Mouse (Mus musculus) adipocyte (in vitro differentiated cells): ENCODE measurements around the gene Bphl.

ENCODE experiments used
- DNase-seq: peaks from one replicate; pipeline ENCODE4 v3.0.0-alpha.2; 2016; ENCODE audit warnings: low spot score

The Bphl gene

GRCm38 (mm10) chr13:34037172-34038055 is at the start of gene Bphl:
Bphl (plus strand) TSS chr13:34037597.
- peak; percentile 96 for DNase-seq

DNA sequence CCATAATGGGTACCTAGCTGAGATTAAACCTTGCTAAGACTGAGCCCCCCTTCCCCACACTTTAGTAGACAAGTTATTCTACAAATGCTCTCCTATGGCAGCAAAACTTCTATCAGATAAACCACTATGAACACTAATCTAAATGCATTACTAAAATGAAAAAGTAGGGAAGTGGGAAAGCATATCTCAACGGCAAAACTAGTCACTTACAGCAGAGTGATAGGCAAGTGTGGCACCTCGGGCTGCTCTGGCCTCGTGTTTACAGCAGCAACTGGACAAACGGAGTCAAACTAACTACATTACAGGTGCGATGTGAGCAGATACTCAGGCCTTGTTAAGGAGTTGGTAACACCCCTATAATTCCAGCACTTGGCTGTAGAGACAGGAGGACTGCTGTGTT is 47.8 kb upstream of the Bphl start:
- DNase-seq = no peak

DNA sequence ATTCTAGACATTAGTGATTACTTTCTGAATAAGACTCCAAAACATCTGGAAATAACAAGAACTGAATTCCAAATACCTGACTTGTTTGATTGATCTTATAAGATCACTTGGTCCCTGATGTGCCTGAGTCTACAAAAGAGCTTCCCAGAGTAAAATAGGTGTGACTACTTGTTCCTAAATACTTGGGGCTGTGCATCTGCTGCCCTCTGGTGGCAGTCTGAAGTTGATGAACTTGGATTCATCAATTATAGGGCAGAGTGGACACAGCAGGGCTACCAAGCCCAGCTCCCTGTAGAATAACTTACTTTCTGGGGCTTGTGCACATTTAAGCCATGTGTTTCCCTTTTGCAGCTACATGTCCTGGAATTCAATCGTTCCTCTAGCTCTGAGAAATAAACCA is 42.2 kb upstream of the Bphl start:
- DNase-seq = peak; percentile 86

GRCm38 (mm10) chr13:34002058-34003006 is 35.1 kb upstream of the Bphl start, which contains the start of the genes Ripk1 and Serpinb6a:
Ripk1 (plus strand) TSS chr13:34002363.
Serpinb6a (minus strand) TSS chr13:34002794.
- peak; percentile 83 for DNase-seq

GRCm38 (mm10) chr13:34003058-34003457 is 34.3 kb upstream of the Bphl start:
- no peak for DNase-seq

GRCm38 (mm10) chr13:34007234-34007633 is 30.2 kb upstream of the Bphl start:
- DNase-seq = no peak

- DNase-seq = peak; percentile 60
Observed at GRCm38 (mm10) chr13:34016927-34017569, 20.3 kb upstream of the Bphl start.

- DNase-seq = no peak
Observed at GRCm38 (mm10) chr13:34018521-34018920, 18.9 kb upstream of the Bphl start.

DNA sequence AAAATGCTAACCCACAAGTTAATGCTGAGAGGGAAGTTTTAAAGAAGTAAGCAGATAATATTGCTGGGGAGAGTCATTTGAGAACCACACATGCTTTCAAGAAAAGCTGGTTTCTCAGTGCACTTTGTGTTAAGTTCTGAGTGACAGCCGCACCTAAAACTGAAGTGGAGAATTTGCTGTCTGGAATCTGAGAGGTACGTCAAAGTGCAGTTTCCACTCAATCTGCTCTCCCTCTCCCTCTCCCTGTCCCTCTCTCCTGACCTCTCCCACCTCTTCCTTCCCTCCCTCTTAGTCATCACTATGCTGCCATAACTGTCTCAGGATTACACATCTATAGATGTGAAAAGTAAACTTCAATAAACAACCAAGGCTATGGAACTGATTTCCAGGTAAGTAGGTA is 15.4 kb upstream of the Bphl start:
- DNase-seq = no peak

DNA sequence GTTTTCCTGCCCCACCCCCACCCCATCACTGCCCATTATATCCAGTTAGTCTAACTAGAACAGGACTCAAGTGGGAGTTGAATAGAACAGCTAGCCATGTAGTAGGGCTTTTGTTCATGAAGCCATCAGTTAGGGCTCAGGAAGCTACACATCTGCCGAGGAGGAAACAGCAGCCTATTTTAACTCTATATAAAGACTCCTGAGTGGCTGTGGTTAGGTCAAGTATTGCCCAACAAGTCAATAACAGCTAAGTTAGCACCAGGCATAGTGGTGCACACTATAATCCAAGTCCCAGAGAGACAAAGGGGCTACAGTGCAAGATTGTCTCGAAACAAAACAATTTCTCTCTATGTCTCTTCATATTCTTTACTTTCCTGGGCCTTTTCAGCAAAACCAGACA is 5.4 kb upstream of the Bphl start:
- no peak for DNase-seq

DNA sequence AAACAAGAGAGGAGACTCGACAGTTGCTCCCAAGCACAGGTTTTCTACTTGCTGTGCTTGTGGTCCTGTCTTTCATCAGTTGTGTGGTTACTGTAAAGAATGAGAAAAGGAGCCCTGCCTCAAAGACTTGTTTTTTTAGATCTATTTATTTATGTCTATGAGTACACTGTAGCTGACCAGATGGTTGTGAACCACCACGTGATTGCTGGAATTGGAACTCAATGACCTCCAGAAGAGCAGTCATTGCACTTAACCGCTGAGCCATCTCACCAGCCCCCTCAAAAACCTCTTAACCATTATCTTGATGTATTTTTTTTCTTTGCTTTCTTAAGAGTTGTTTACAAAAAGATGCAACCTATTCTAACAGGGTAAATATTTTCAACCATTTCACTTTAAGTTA is 2.0 kb upstream of the Bphl start:
- DNase-seq = no peak

DNA sequence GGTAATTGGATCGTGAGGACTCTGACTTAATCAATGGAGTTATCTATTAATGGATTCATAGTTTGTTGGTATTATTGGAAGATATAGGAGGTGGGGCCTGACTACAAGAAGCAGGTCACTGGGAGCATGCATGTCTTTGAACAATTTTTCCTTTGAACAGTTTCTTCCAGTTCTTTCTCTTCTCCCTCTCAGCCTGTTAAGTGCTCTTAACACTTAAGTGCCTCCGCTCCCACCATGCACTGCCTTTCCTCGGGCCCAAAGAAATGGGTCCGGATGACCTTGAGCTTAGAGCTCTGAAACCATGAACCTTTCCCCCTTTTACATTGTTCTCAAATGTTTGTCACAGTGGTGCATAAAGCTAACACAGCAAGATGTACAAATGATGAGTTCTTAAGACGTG is 671 bp upstream of the Bphl start:
- no peak for DNase-seq

DNA sequence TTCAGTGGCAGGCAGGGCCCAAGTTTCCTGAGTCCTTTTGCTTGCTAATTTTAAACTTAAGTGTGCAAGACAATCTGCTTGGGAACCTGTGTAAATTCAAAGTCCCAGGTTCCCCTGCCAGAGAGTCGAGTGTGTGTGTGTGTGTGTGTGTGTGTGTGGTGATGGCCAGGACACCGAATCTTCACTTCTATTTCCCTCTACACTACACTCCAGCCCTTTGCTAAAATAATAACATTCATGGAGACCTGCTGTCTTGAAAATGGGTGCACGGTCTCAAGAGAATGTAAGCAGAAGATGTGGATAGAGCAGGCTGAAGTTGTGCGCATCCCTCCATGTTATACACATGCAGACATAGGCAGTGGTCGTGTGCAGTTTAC is 647 bp downstream of the Bphl start:
- no peak for DNase-seq

DNA sequence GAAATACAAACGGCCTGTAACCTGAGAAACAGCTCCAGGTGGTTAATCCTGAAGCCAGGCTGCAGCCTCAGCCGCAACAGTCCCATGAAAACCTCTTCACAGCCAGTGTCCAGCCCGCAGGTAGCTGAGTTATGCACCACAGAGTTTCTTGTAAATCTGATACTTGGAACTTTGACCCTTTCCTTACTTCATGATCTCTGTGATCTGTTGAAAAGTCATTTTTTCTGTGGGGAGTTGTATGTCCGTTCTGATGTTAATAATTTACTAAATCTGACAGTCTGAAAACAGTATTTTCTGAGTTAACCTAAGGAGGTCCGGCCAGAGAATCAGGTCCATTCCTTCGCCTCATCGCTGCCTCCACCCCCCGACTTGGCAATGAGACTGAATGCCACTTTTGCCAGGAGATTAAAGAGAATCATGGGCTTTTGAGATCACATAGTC is 1.5 kb downstream of the Bphl start:
- DNase-seq = no peak

DNA sequence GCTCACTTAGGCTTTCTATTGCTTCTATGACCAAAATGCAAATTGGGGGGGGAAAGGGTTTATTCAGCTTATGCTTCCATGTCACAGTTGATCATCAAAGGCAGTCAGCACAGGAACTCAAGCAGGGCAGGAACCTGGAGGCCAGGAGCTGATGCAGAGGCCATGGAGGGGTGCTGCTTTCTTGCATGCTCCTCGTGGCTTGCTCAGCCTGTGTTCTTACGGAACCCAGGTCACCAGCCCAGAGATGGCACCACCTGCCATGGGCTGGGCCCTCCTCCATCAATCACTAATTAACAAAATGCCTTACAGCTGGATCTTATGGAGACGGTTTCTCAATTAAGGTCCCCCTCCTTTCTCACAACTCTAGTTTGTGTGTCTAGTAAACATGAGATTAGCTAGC is 2.7 kb downstream of the Bphl start:
- no peak for DNase-seq

DNA sequence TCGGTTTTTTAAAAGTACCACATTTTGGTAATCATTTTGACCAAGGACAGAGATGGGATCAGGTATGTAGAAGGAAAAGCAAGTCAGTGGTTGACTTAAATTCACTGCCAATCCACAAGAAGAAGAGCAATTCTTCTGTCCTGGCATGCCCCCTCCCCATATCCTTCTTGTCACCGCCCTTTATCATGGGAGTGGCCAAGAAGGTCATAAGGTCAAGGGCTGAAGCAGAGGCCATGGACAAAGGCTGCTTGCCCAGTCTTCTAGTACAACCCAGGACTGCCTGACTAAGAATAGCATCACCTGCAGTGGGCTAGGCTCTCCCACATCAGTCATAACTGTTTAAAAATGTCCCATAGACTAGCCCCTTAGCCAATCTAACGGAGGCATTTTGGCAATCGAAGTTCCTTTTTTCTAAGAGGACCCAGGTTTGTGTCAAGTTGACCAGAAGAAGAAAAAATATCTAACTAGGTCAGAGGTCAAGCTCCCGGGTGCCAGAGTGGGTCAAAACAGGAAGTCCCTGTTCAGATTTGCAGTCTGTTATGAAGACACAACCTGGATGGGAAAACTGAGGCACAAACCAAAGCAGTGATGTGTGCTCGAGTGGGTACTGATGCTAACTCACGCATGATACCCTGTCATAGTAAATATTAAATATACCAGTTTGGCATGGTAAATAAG is 6.5 kb downstream of the Bphl start:
- DNase-seq = no peak

DNA sequence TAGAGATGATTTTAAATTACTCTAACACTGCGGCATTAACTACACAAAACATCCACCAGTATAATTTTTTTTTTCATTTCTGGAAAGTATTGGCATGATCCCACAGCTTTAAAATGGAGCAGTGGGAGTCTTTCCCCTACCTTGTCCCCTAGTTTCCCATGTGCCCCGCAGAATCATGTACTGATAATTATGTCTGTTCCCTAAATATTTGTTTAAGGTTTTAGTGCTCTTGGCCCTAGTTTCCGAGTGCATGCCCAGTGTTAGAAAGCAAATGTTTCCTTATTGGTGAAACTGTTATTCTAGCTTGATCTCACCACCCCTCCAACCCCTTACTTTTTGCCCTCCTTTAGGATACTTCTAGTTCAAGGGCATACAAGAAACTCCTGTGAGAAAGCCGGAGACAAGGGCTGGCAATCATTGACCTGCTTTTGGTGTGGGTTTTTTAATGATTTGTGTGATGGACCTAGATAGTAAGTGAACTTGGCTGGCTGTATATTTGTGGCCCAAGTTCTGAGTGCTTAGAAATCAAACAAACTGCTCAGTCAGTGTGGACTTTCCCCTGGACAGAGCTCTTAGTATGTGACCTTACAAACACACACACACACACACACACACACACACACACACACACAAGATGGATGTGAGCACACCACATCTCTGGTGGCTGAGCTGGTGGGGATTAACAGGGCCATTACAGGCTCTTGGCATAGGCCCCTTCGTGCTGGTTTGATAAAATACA is 8.3 kb downstream of the Bphl start:
- DNase-seq = no peak

- DNase-seq = peak; percentile 90
Observed at GRCm38 (mm10) chr13:34046421-34047012, 9.1 kb downstream of the Bphl start.

GRCm38 (mm10) chr13:34047526-34047925 is 10.1 kb downstream of the Bphl start:
- DNase-seq = no peak

DNA sequence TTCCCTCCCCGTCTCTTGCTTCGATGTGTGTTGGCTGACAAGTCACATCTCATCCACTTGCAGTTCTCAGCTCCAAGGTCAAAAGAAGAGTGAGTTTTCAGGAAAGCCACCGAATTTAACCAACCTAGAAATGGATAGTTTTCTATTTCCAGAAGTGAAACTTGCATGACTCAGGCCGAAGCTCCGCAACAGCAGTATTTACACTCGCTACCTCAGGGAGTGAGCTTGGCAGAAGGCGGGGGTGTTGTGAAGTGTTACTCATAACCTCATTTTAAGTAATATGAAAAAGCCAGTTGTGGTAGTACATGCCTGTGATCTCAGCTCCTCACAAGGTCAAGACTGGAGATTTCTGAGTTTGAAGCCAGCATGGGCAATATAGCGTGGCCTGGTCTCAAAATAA is 13.1 kb downstream of the Bphl start:
- DNase-seq = no peak

- DNase-seq = no peak
Observed at GRCm38 (mm10) chr13:34051692-34052091, 14.3 kb downstream of the Bphl start.
